Mouse (Mus musculus) E14TG2a.4 (cell line): Measurements from ENCODE around the gene 1110051M20Rik.
"Not testable (repeated sequence)": the region's sequence is repeated elsewhere in the genome, so short reads cannot be mapped to it uniquely, and the experiment has no call there.

ENCODE experiments used
- H3K27me3 ChIP-seq: 2 replicates; pipeline ENCODE4 v1.6.1; 2014; ENCODE audit warnings: low read length, control low read depth; ENCODE audit not compliant: insufficient read depth
- H3K36me3 ChIP-seq: 2 replicates; pipeline ENCODE4 v1.6.1; 2014; ENCODE audit warnings: low read length, control low read depth; ENCODE audit not compliant: insufficient read depth
- H3K4me1 ChIP-seq: replicated peaks from 2 replicates; pipeline ENCODE4 v1.6.1; 2014; ENCODE audit warnings: low read depth, low read length, control low read depth
- H3K4me3 ChIP-seq: replicated peaks from 2 replicates; pipeline ENCODE4 v1.5.1; 2014; ENCODE audit warnings: mild to moderate bottlenecking, low read length
- H3K9me3 ChIP-seq: 2 replicates; pipeline ENCODE4 v1.6.1; 2014; ENCODE audit warnings: low read length, control low read depth
- CTCF ChIP-seq: conservative IDR thresholded peaks from 2 replicates; pipeline ENCODE4 v1.5.1; 2014; ENCODE audit warnings: low read length
- NANOG ChIP-seq: IDR thresholded peaks from 2 replicates; pipeline ENCODE4 v1.6.1; 2014; ENCODE audit warnings: borderline replicate concordance, low read length, mixed read lengths
- POU5F1 ChIP-seq: IDR thresholded peaks from 2 replicates; pipeline ENCODE4 v1.6.1; 2014; ENCODE audit warnings: low read length, borderline replicate concordance

1110051M20Rik gene

DNA sequence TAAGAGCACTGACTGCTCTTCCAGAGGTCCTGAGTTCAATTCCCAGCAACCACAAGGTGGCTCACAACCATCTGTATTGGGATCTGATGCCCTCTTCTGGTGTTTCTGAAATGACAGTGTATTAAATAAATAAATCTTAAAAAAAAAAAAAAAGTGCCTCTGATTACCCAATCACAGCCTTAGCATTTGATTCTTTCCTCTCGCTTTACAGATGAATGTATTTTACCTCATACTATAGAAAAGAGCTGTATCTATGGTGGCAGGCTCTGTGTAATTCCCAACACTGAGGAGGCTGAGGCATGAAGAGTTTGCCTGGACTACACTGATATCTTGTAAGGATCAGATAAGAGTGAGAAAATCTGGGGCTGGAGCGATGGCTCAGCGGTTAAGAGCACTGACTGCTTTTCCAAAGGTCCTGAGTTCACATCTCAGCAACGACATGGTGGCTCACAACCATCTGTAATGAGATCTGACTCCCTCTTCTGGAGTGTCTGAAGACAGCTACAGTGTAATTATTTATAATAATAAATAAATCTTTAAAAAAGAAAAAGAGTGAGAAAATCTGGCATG lies 206.9 kb downstream of the 1110051M20Rik start:
- peak overlapping the region; percentile 82 for H3K4me3 ChIP-seq
- TF ChIP-seq CTCF, result peak; percentile 30; the same call in 1 of the 2 replicates
- H3K27me3 ChIP-seq, H3K4me1 ChIP-seq, H3K9me3 ChIP-seq: not testable (repeated sequence)
- H3K36me3 ChIP-seq, result peaks cover 16% of the 10 kb centered on the region

DNA sequence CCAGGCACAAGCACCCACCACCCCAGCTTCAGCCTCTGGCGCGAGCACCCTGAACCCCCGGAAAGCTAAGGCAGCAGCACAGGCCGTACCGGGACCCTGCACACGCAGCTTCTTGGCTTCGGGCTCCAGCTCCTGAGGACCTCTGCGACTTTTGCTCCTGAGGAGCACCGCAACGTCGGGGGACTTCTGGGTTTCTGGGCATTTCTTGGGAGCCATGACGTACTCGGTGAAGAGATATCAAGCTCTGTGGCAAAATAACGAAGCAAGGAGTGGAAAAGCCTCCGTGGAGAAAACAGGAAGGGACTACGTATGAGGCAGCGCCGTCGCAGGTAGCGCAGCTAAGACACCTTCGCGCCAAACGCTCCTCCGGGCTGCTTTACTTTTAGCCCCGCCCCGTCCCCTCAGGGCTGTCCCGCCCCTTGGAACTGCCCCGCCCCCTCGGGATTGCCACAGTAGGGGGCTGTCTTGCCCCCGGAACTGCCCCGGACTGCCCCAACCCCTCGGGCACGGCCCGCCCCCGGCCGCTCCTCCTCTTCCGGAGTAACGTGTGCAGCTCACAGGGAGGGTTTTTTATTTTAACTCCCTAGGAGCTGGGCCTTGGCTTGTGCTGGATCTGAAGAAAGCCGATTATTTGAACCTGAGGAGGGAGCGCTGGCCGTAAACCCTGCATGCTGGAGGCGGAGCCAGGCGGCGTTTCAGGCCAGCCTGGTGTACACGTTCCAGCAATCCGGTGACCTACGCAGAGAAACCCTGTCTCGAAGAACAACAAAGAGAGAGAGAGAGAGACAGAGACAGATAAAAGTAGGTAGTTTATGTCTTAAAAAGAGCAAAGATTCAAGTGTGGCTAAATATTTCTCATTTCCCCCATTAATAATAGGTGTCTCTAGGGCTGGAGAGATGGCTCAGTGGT lies 207.6 kb downstream of the 1110051M20Rik start, which contains the start of gene Ddb2:
TSS of gene Ddb2 (minus strand) at position 382 of the 910 bp plus-strand sequence.
- peak within 1 kb of the TSS; percentile 87 for H3K4me3 ChIP-seq
- TF ChIP-seq NANOG, result no peak
- no peak; the same call in 1 of the 2 replicates for TF ChIP-seq CTCF
- no peak for TF ChIP-seq POU5F1

DNA sequence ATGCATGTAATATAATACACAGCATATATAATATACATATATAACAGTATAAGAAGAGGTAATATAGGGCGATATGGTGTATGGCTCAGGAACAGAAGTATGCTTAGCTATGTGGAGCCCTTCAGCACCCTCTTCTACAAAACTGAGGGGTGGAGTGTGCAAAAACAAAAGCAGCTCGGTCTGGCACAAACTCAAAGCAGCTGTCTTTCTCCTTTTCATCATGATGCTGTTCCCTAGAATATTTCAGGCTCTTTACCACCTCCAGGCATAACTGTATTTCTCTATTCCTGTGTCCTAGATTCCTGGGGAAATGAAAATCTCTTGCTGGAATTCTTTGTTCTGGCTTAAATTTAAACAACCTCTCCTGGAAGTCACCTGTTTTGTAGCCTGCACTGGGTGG lies 214.8 kb downstream of the 1110051M20Rik start:
- Histone ChIP-seq H3K36me3 (peaks cover 16% of the 10 kb centered on the region), H3K27me3 (no peaks in the 10 kb centered on the region), H3K4me1 (no peaks in the 10 kb centered on the region), H3K9me3 (no peaks in the 10 kb centered on the region), H3K4me3 (no peak overlapping the region)
- no peak for TF ChIP-seq POU5F1
- TF ChIP-seq NANOG, result no peak

More for the DNA sequence above, 207.6 kb downstream of the 1110051M20Rik start, which contains the start of gene Ddb2:
- H3K9me3 ChIP-seq, result no peaks in the 10 kb centered on the region
- H3K36me3 ChIP-seq, result peaks cover 16% of the 10 kb centered on the region
- H3K27me3 ChIP-seq, result no peaks in the 10 kb centered on the region
- H3K4me1 ChIP-seq, result peaks cover 8% of the 10 kb centered on the region
